Mouse (Mus musculus) lung, embryonic 15.5 days (tissue): ENCODE measurements around the gene Gm26661. TPM values are rescaled to one million over a fixed set of nuclear protein-coding genes. Genes with fewer than 3 reads are reported as not detected.

Source experiments
- ATAC-seq: fragments of 200-750 bp; cut with Nextera tagmentation; 2 replicates; pipeline ENCODE4 v1.8.0; 2017; ENCODE audit warnings: moderate number of reproducible peaks, borderline replicate concordance; ENCODE audit not compliant: low FRiP score, low TSS enrichment; ENCODE audit errors: extremely low read depth
- H3K27ac ChIP-seq: fragments of 300-500 bp; sonication (generic); 2 replicates; pipeline ENCODE4 v1.5.1; 2015; ENCODE audit warnings: moderate library complexity, mild to moderate bottlenecking, inconsistent platforms
- H3K27me3 ChIP-seq: fragments of 300-500 bp; sonication (generic); 2 replicates; pipeline ENCODE4 v1.6.1; 2015; ENCODE audit warnings: inconsistent platforms
- H3K36me3 ChIP-seq: fragments of 300-500 bp; sonication (generic); 2 replicates; pipeline ENCODE4 v1.6.1; 2015; ENCODE audit warnings: inconsistent platforms
- H3K4me1 ChIP-seq: fragments of 300-500 bp; sonication (generic); 2 replicates; pipeline ENCODE4 v1.6.1; 2015; ENCODE audit warnings: inconsistent platforms
- H3K4me2 ChIP-seq: fragments of 300-500 bp; sonication (generic); 2 replicates; pipeline ENCODE4 v1.6.1; 2015; ENCODE audit warnings: inconsistent platforms, mild to moderate bottlenecking, moderate library complexity
- H3K4me3 ChIP-seq: fragments of 300-500 bp; sonication (generic); 2 replicates; pipeline ENCODE4 v1.5.1; 2015; ENCODE audit warnings: mild to moderate bottlenecking, inconsistent platforms
- H3K9ac ChIP-seq: fragments of 300-500 bp; sonication (generic); 2 replicates; pipeline ENCODE4 v1.6.1; 2015; ENCODE audit warnings: inconsistent platforms
- H3K9me3 ChIP-seq: fragments of 300-500 bp; sonication (generic); 2 replicates; pipeline ENCODE4 v1.6.1; 2016; ENCODE audit warnings: inconsistent platforms
- WGBS: fragments of 180-500 bp; shearing (Covaris S2); methylation state at CpG from one replicate; pipeline ENCODE4 v1.1.7; 2015; 5-methylcytosine and 5-hydroxymethylcytosine counted together
- polyA plus RNA-seq: library from polyadenylated mRNA; unstranded; fragments of >200 nt; fragmentation: Nextera tagmentation; extraction: Ambion mirVana; gene quantifications from 2 replicates; pipeline ENCODE4 v1.2.1, GENCODE M21; 2015

Gm26661 gene
- polyA plus RNA-seq, 1 experiment from 2014 or later, result not detected

GRCm38 (mm10) chr14:7824651-7825268 lies 33.4 kb downstream of the Gm26661 start:
- Histone ChIP-seq H3K4me3 (no peak overlapping the region), H3K4me1 (peaks cover 58% of the 10 kb centered on the region), H3K4me2 (no peak overlapping the region), H3K36me3 (no peaks in the 10 kb centered on the region), H3K9ac (no peak overlapping the region), H3K27me3 (no peaks in the 10 kb centered on the region), H3K27ac (peak overlapping the region; percentile 89), H3K9me3 (no peaks in the 10 kb centered on the region)
- 38% methylated on average over 8 of the region's 8 CpGs for WGBS
- no peak for ATAC-seq

GRCm38 (mm10) chr14:7826151-7826937 lies 35.0 kb downstream of the Gm26661 start:
- whole genome bisulfite sequencing, result 37% methylated on average over 10 of the region's 10 CpGs
- Histone ChIP-seq H3K36me3 (no peaks in the 10 kb centered on the region), H3K9ac (no peak overlapping the region), H3K27ac (peak overlapping the region; percentile 89), H3K4me1 (peaks cover 45% of the 10 kb centered on the region), H3K9me3 (no peaks in the 10 kb centered on the region), H3K4me2 (no peak overlapping the region; the same call in 1 of the 2 replicates), H3K27me3 (no peaks in the 10 kb centered on the region), H3K4me3 (no peak overlapping the region)
- ATAC-seq, result peak; percentile 23; the same call in 1 of the 2 replicates

GRCm38 (mm10) chr14:7829181-7829580 lies 37.8 kb downstream of the Gm26661 start:
- Histone ChIP-seq H3K4me2 (no peak overlapping the region), H3K9ac (no peak overlapping the region), H3K4me3 (no peak overlapping the region), H3K27ac (no peak overlapping the region), H3K27me3 (no peaks in the 10 kb centered on the region), H3K36me3 (no peaks in the 10 kb centered on the region), H3K4me1 (peaks cover 30% of the 10 kb centered on the region), H3K9me3 (no peaks in the 10 kb centered on the region)
- WGBS, result 75% methylated on average over 2 of the region's 2 CpGs
- ATAC-seq, result no peak

- peaks cover 5% of the 10 kb centered on the region for H3K4me1 ChIP-seq
- 52% methylated on average over 1 of the region's 1 CpGs for WGBS
Observed at GRCm38 (mm10) chr14:7831770-7832439, 40.5 kb downstream of the Gm26661 start.

GRCm38 (mm10) chr14:7832440-7832783 lies 41.0 kb downstream of the Gm26661 start:
- H3K36me3 ChIP-seq, result no peaks in the 10 kb centered on the region
- no peak overlapping the region for H3K4me2 ChIP-seq
- no peak overlapping the region for H3K27ac ChIP-seq
- no peaks in the 10 kb centered on the region for H3K27me3 ChIP-seq
- H3K4me3 ChIP-seq, result no peak overlapping the region
- H3K4me1 ChIP-seq, result no peaks in the 10 kb centered on the region
- no peak overlapping the region for H3K9ac ChIP-seq
- WGBS, result 91% methylated on average over 5 of the region's 5 CpGs
- ATAC-seq, result no peak
- H3K9me3 ChIP-seq, result no peaks in the 10 kb centered on the region

More at GRCm38 (mm10) chr14:7831770-7832439, 40.5 kb downstream of the Gm26661 start:
- no peak overlapping the region for H3K27ac ChIP-seq
- no peaks in the 10 kb centered on the region for H3K27me3 ChIP-seq
- H3K9me3 ChIP-seq, result no peaks in the 10 kb centered on the region
- H3K4me3 ChIP-seq, result no peak overlapping the region
- no peak overlapping the region for H3K4me2 ChIP-seq
- no peaks in the 10 kb centered on the region for H3K36me3 ChIP-seq
- no peak overlapping the region for H3K9ac ChIP-seq
- no peak for ATAC-seq

- Histone ChIP-seq H3K36me3 (no peaks in the 10 kb centered on the region), H3K4me1 (no peaks in the 10 kb centered on the region), H3K4me3 (no peak overlapping the region), H3K4me2 (no peak overlapping the region), H3K9me3 (no peaks in the 10 kb centered on the region), H3K27me3 (no peaks in the 10 kb centered on the region), H3K27ac (no peak overlapping the region), H3K9ac (no peak overlapping the region)
- ATAC-seq, result no peak
- WGBS, result 75% methylated on average over 4 of the region's 4 CpGs
Observed at GRCm38 (mm10) chr14:7833458-7833857, 42.1 kb downstream of the Gm26661 start.

- no peak for ATAC-seq
- no peaks in the 10 kb centered on the region for H3K27me3 ChIP-seq
- no peak overlapping the region for H3K4me2 ChIP-seq
- 79% methylated on average over 5 of the region's 5 CpGs for WGBS
- H3K36me3 ChIP-seq, result no peaks in the 10 kb centered on the region
- no peaks in the 10 kb centered on the region for H3K9me3 ChIP-seq
- peaks cover 17% of the 10 kb centered on the region for H3K4me1 ChIP-seq
- no peak overlapping the region for H3K27ac ChIP-seq
- H3K4me3 ChIP-seq, result no peak overlapping the region
- no peak overlapping the region for H3K9ac ChIP-seq
Observed at GRCm38 (mm10) chr14:7838564-7839089, 47.2 kb downstream of the Gm26661 start.

- WGBS, result 35% methylated on average over 8 of the region's 8 CpGs
- H3K36me3 ChIP-seq, result no peaks in the 10 kb centered on the region
- no peaks in the 10 kb centered on the region for H3K9me3 ChIP-seq
- H3K4me3 ChIP-seq, result no peak overlapping the region
- no peak for ATAC-seq
- no peaks in the 10 kb centered on the region for H3K27me3 ChIP-seq
- no peak overlapping the region for H3K9ac ChIP-seq
- H3K27ac ChIP-seq, result no peak overlapping the region
- no peak overlapping the region for H3K4me2 ChIP-seq
- H3K4me1 ChIP-seq, result peaks cover 26% of the 10 kb centered on the region
Observed at GRCm38 (mm10) chr14:7839950-7840514, 48.6 kb downstream of the Gm26661 start.

Other genes with a start within 250 kb of the Gm26661 start
- 0.15 and 0.31 TPM in 2 replicates for gene Gm3558, start 223.0 kb upstream of the Gm26661 start, polyA plus RNA-seq
- not detected in 2 replicates for gene Gm10338, start 196.0 kb upstream of the Gm26661 start, polyA plus RNA-seq
- not detected in 2 replicates for gene Gm10128, start 147.6 kb upstream of the Gm26661 start, polyA plus RNA-seq
- 13.8 and 14.8 TPM in 2 replicates for gene Flnb, start 26.4 kb downstream of the Gm26661 start, polyA plus RNA-seq
- gene Gm45521, start 165.7 kb downstream of the Gm26661 start, polyA plus RNA-seq, result not detected in 2 replicates
- 0.10 and 0.31 TPM in 2 replicates for gene Dnase1l3, start 203.0 kb downstream of the Gm26661 start, polyA plus RNA-seq
- gene Abhd6, start 211.3 kb downstream of the Gm26661 start, polyA plus RNA-seq, result 13.0 and 15.7 TPM in 2 replicates